Mouse (Mus musculus): ENCODE results near the gene Gm29564. TPM values are rescaled to one million over a fixed set of nuclear protein-coding genes. Genes with fewer than 3 reads are reported as not detected.
"Not testable (repeated sequence)": the region's sequence is repeated elsewhere in the genome, so short reads cannot be mapped to it uniquely, and the experiment has no call there.

The Gm29564 gene
- polyA plus RNA-seq (2015; fragmentation: Nextera tagmentation; extraction: Ambion mirVana) = not detected in 2 replicates

DNA sequence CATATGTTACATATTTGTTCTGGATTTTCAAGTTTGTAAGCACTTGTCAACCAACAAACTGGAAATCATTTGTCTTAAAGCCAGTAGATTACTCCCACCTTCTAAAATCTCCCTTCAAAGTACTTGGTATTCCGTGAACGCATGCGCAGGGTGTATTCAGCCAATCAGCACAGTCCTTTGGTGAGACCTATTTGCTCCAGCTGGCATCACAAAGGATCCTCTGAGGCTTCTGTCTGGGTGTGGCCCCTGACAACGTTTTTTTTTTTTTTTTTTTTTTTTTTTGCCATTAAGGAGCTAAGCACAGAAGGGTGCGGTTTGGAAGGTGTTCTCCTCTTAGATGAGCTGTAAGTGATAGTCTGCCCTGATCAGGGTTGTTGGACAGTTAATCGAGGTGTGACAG, at the start of gene Gm29564:
Gm29564 (plus strand) TSS at position 301 of the 400 bp plus-strand sequence.
- no CpG with 5 or more reads among the region's 6 CpGs for WGBS

More for the DNA sequence above, at the start of gene Gm29564:
- H3K9me3 ChIP-seq (replicated peaks); H3K9ac ChIP-seq; H3K4me2 ChIP-seq; ATAC-seq; H3K4me1 ChIP-seq; H3K27ac ChIP-seq; H3K4me3 ChIP-seq; H3K27me3 ChIP-seq; H3K36me3 ChIP-seq (ENCODE audit: poor library complexity, severe bottlenecking): not testable (repeated sequence)

Other genes starting within 250 kb of the Gm29564 start
- gene Gm20867, start 249.8 kb upstream of the Gm29564 start, polyA plus RNA-seq (2015; fragmentation: Nextera tagmentation; extraction: Ambion mirVana) = not detected in 2 replicates

Data from forebrain, embryonic 13.5 days (tissue).